Mouse (Mus musculus) heart, postnatal 25 days (tissue): ENCODE measurements around the gene Asap3. TPM values are rescaled to one million over a fixed set of nuclear protein-coding genes. Genes with fewer than 3 reads are reported as not detected.

Experiments
- DNase-seq: peaks from one replicate; pipeline ENCODE4 v3.0.0; 2022; ENCODE audit warnings: low spot score
- intact Hi-C: fragments of 180-260 bp; cut with DNase I; formaldehyde crosslinking; loops from one replicate; pipeline ENCODE4 v1.15.1; 2025
- total RNA-seq, 2 experiments: library from RNA; stranded (reverse); gene quantifications; 2 replicates each; pipeline ENCODE4 v1.2.3; 2021

The Asap3 gene
- total RNA-seq, 2 experiments from 2014 or later = 8.7 to 11.8 TPM

DNA sequence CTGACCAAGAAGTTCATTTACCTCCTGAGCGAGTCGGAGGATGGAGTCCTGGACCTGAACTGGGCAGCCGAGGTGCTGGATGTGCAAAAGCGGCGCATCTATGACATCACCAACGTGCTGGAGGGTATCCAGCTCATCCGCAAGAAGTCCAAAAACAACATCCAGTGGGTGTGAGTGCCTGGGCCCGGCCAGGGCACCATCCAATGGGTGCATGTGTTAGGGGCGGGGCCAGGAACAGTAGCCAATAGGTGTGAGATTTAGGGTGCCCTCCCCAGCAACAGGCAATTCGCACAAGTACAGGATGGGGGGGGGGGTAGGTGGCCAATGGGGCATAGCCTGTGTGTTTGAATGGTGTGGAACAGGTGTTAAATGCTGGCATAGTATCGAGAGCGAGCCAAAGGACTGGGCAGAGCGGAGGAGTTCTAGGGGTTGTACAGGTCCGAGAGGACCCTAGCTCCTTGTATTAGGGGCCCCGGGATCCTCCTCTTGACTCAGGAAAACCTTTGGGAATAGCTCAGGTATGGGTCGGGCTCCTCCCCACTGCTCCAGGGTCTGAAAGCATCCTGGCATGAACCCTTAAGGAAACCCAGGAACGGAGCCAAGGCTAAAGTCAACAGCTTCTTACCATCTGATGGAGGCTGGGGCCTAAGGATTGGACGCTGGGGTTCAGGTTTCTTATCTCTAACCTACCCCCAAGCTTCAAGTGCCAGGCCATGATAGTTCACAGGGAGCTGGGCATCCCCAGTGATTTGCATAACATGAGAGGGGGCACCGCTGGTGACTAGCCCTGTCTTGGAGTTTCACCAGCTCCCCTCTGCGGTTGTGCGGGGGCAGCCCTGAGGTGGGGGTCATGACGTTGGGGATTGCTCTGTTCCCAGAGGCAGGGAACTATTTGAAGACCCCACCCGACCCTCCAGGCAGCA lies 25.5 kb upstream of the Asap3 start:
- DNase-seq = peak; percentile 78
- intact Hi-C loops = no loop called here

DNA sequence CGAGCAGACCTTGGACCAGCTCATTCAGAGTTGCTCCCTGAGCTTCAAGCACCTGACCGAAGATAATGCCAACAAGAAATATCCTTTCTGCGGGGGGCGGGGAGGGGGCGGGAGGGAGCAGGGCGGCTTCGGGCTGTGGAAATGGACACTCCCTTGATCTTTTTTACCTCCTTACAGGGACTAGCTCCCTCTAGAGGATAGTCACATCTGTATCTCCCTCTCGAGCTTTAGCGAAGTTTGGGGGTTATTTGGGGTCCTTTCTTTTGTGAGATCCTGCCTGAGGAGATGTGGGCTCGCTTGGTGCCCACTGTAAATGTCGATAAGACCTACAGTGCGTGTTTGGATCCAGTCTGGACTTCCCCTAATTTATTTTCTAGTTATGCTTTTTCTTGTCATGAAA lies 24.8 kb upstream of the Asap3 start:
- DNase-seq = no peak
- intact Hi-C loops = no loop called here

DNA sequence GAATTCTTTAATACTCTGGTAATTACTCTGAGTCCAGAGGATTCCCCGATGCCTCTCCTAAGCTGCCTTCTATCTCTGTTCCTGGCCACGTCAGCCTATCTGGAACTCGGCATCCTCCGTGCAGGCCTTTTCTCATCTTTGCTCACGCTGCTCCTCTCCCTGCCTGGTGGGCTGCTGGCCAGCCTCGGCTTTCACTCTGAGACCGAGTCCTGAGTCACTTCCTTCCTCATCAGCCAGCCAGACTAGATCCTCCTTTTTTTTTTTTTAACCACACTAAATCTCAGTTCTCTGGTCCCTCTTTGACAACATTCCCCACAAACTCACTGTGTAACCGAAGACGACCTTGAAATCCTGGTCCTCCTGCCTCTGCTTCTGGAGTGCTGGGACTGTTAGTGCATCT lies 20.8 kb upstream of the Asap3 start:
- peak; percentile 51 for DNase-seq
- intact Hi-C loops = no loop called here

GRCm38 (mm10) chr4:136186315-136186714 lies 19.9 kb upstream of the Asap3 start:
- DNase-seq = no peak
- intact Hi-C loops = no loop called here

- intact Hi-C loops = no loop called here
- DNase-seq = no peak
Observed at GRCm38 (mm10) chr4:136186739-136187472, 19.3 kb upstream of the Asap3 start.

- intact Hi-C loops = no loop called here
- no peak for DNase-seq
Observed at GRCm38 (mm10) chr4:136188973-136189737, 17.0 kb upstream of the Asap3 start.

DNA sequence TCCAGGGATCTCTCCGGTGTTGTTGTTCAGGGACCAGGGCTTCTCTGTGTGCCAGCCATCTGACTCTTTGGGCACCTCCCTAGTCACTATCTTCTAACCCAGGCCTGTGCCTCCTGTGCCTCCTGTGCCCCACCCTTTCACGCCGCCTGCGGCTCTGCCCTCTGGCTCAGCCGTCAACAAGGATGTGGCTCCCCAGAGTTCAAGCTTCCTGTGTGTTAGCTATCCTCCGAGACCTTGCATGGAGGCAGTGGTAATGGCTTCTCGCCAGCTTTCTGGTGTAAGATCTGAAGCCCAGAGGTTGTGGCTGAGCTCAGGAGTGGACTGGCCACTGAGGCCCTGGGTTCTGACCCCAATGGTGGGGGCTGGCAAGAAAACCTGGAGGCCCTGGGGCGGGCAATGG lies 16.3 kb upstream of the Asap3 start:
- intact Hi-C loops = no loop called here
- DNase-seq = no peak

GRCm38 (mm10) chr4:136193571-136193970 lies 12.6 kb upstream of the Asap3 start:
- intact Hi-C loops = loop anchor here (1.0 kb wide), 1 partner anchor 9 kb away; no protein-coding TSS in a partner anchor
- no peak for DNase-seq

- intact Hi-C loops = no loop called here
Observed at GRCm38 (mm10) chr4:136195029-136195428, 11.1 kb upstream of the Asap3 start.

GRCm38 (mm10) chr4:136195629-136196028 lies 10.5 kb upstream of the Asap3 start:
- no peak for DNase-seq
- intact Hi-C loops = no loop called here

More at GRCm38 (mm10) chr4:136195029-136195428, 11.1 kb upstream of the Asap3 start:
- DNase-seq = no peak

GRCm38 (mm10) chr4:136196201-136196600 lies 10.0 kb upstream of the Asap3 start:
- DNase-seq = no peak
- intact Hi-C loops = no loop called here

GRCm38 (mm10) chr4:136198846-136199245 lies 7.3 kb upstream of the Asap3 start:
- intact Hi-C loops = no loop called here
- no peak for DNase-seq

- intact Hi-C loops = loop anchor here (1.0 to 5.0 kb wide), 3 partner anchors 36 to 127 kb away; no protein-coding TSS in a partner anchor
- DNase-seq = no peak
Observed at GRCm38 (mm10) chr4:136199562-136200292, 6.4 kb upstream of the Asap3 start.

DNA sequence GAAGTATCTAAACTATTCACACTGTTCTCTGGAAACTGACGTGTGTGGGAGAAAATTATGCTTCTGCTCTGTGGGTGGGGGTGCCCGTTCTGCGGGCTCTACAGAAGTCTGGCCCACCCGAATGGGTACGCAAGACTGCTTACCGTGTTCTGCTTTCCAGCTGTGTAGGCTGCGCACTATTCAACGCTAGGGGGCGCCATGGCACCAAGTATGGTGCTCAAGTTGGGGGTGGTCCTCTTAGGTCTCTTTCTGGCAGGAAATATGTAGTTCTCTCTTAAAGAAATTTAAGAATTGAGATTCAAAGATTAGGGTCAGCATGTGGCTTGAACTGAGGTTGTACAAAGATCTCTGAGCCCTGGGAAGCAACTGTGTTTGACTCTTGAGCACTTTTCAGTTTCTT lies 3.7 kb upstream of the Asap3 start:
- intact Hi-C loops = loop anchor here (2.0 to 5.0 kb wide), 3 partner anchors 36 to 130 kb away; no protein-coding TSS in a partner anchor
- DNase-seq = no peak

GRCm38 (mm10) chr4:136204775-136205174 lies 1.4 kb upstream of the Asap3 start:
- intact Hi-C loops = loop anchor here (5.0 kb wide), 2 partner anchors 118 to 132 kb away; no protein-coding TSS in a partner anchor
- no peak for DNase-seq

DNA sequence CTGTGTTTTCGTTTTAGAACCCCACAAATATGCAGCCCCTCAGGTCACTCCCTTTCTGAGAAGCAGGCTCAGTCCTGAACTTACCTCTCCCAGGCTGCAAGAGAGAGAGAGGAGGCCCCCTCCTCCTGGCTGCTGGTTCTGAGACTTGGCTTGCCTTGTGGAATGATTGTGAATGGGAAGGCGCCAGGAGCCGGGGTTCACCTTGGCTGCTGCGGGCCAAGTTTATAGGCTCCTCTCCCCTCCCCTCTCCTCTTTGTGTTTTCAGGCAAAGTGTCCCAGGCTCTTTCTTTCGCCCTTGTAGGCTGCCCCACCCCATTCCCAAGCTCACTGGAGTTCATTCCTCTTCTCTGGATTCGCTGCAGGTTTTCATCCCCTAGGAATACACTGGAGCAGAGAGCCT lies 778 bp downstream of the Asap3 start:
- no peak for DNase-seq
- intact Hi-C loops = no loop called here

DNA sequence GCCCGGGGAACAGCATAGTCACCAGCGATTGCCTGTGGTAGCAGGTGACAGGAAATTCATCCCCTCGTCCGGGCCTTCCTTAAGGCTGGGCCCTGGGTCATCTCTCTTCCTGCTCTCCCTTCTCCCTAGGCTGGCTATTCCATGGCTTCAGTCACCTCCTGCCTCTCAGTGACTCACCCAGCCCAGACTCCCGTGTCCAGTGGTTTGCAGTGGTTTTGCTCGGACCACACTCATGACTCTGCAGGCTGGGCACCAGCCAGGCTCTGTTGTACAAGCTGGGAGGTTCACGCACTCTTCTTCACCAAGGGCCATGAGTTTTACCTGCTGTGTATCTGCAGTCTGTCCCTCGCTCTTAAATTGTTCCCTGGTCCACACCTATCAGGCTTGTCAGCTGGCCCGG lies 4.8 kb downstream of the Asap3 start:
- no peak for DNase-seq
- intact Hi-C loops = no loop called here

- intact Hi-C loops = no loop called here
Observed at GRCm38 (mm10) chr4:136213629-136214028, 7.5 kb downstream of the Asap3 start.

DNA sequence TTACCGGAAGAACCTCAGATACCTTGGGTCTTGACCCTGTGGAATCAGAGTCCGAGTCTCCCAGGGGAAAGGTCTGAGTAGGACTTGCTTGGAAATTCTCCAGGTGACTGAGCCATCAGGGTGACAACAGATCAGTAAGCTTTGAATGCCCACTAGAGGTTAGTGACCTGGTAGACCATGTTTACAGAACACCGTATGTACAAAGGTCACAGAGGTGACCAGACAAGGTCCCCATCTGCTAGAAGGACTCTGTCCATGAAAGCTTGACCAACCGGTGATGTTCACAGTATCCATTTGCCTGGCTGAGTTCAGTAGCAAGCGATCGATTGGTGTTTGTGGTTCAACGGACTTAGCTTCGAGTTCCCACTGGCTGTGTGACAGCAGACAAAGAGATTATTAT lies 8.7 kb downstream of the Asap3 start:
- intact Hi-C loops = no loop called here
- no peak for DNase-seq

More at GRCm38 (mm10) chr4:136213629-136214028, 7.5 kb downstream of the Asap3 start:
- DNase-seq = no peak
